Mouse (Mus musculus): Measurements from ENCODE around the gene Zfp423. TPM values are rescaled to one million over a fixed set of nuclear protein-coding genes. Genes with fewer than 3 reads are reported as not detected.
A peak's percentile ranks its signal among the peaks of the same experiment; 100 is the strongest.

Zfp423 gene
- 33.5 and 36.5 TPM in 2 replicates for polyA plus RNA-seq (2016; fragmentation: Nextera tagmentation; extraction: Ambion mirVana)

DNA sequence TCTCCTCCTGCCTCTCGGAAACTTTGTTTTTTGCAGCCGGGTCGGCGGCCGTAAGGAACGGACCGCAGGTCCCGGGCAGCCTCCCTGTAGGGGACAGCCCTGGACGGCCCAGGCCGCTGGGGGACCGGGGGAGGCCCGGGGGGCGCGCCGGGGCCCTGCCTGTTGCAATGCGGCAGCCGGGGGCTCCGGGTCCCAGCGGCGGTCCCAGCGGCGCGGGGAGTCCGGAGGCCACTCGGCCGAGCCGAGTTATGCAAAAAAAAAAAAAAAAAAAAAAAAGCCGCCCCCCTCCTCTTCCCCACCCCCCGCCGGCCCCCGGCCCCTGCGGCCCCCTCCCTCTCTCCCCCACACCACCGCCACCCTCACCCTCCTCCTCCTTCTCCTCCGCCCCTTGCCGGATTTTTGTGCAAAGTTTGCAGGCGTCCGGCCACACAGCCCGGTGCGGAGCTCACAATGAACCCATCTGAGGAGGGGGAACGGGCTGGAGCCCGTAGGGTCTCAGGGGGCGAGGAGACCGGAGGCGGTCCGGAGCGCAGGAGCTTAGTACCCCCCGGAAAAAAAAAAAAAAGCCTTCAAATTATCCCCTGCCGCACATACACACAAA is at the start of gene Zfp423:
Zfp423 (minus strand) TSS at position 276 of the 601 bp plus-strand sequence.
- Histone ChIP-seq H3K27ac (peak within 1 kb of the TSS; percentile 99), H3K27me3 (peaks cover 10% of the 10 kb centered on the region), H3K4me2 (replicated peaks) (peak within 1 kb of the TSS; percentile 93), H3K4me3 (peak within 1 kb of the TSS; percentile 90), H3K36me3 (no peaks in the 10 kb centered on the region), H3K4me1 (peaks cover 55% of the 10 kb centered on the region), H3K9ac (peak within 1 kb of the TSS; percentile 91), H3K9me3 (no peaks in the 10 kb centered on the region)
- 0% methylated on average over 18 of the region's 48 CpGs for WGBS
- ATAC-seq (ENCODE audit: insufficient number of reproducible peaks, insufficient read depth, low FRiP score, low TSS enrichment), result no peak

- H3K4me2 ChIP-seq (replicated peaks), result no peak overlapping the region
- no peak overlapping the region for H3K9ac ChIP-seq
- no peak overlapping the region for H3K4me3 ChIP-seq
- no peaks in the 10 kb centered on the region for H3K9me3 ChIP-seq
- no peak overlapping the region for H3K27ac ChIP-seq
- 83% methylated on average over 5 of the region's 5 CpGs for WGBS
- ATAC-seq (ENCODE audit: insufficient number of reproducible peaks, insufficient read depth, low FRiP score, low TSS enrichment), result no peak
- no peaks in the 10 kb centered on the region for H3K27me3 ChIP-seq
- H3K4me1 ChIP-seq, result no peaks in the 10 kb centered on the region
- H3K36me3 ChIP-seq, result no peaks in the 10 kb centered on the region
Observed at GRCm38 (mm10) chr8:88006811-88007210, 47.4 kb upstream of the Zfp423 start.

DNA sequence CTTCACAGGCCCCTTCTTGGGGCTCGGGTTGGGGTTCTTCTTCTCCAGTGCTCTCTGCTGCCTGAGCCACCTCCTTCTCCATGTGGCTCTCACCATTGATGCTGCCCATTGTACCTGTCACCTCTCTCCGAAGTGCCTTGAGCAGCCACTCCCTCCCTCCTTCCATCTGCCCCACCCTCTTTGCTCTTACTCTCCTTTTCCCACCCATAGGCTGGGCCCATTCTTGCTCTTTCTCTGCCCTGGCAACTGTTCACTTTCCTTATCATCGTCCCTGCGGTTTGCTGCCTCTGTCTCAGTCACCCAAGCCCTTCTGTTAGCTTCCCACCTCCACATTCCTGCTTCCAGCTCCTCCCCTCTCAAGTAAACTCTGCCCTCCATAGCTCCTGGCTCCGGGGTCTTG is 25.4 kb upstream of the Zfp423 start:
- H3K4me3 ChIP-seq, result no peak overlapping the region
- no peaks in the 10 kb centered on the region for H3K27me3 ChIP-seq
- H3K4me2 ChIP-seq (replicated peaks), result no peak overlapping the region
- peaks cover 6% of the 10 kb centered on the region for H3K4me1 ChIP-seq
- no peaks in the 10 kb centered on the region for H3K36me3 ChIP-seq
- WGBS, result 42% methylated on average over 5 of the region's 5 CpGs
- ATAC-seq (ENCODE audit: insufficient number of reproducible peaks, insufficient read depth, low FRiP score, low TSS enrichment), result no peak
- no peaks in the 10 kb centered on the region for H3K9me3 ChIP-seq
- H3K9ac ChIP-seq, result no peak overlapping the region
- no peak overlapping the region for H3K27ac ChIP-seq

DNA sequence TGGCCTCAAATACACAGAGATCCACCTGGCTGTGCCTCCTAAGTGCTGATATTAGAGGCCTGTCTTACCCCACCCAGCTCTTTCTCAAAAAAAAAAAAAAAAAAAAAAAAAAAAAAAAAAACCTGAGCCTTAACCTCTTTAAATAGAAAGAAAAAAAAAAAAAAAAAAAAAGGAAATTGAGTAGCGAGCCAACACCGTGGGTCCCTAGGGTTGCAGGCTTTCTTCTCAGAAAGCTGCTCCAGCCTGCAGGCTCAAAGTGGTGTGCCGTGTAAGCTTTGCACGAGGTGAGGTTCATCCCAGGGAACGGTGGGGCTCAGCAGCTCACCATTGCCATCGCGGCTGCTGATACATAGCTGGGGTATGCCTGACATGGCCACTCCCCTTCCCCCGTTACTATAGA is 24.6 kb upstream of the Zfp423 start:
- H3K36me3 ChIP-seq, result no peaks in the 10 kb centered on the region
- no peaks in the 10 kb centered on the region for H3K9me3 ChIP-seq
- no peak overlapping the region for H3K4me2 ChIP-seq (replicated peaks)
- no peaks in the 10 kb centered on the region for H3K27me3 ChIP-seq
- H3K27ac ChIP-seq, result no peak overlapping the region
- H3K4me1 ChIP-seq, result peaks cover 6% of the 10 kb centered on the region
- no peak overlapping the region for H3K4me3 ChIP-seq
- no peak overlapping the region for H3K9ac ChIP-seq
- no peak for ATAC-seq (ENCODE audit: insufficient number of reproducible peaks, insufficient read depth, low FRiP score, low TSS enrichment)
- WGBS, result 31% methylated on average over 8 of the region's 8 CpGs

DNA sequence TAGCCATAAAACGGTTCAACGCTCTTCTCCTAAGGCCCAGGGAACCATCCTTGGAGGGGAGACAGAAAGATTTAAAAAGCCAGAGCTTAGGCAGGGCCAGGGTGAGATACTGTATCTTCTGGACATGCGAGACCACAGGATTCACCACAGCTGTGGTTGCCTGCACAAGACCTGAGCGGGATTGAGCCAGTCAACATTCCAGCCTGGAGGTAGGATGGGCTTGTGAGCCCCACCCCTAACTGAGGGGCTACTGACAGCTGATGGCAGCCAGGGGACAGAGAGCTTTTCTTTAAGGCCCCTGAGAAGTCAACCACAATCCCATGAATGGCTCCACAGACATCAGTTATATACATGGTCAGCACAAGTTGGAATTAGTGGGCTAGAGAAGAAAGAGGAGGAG is 23.5 kb upstream of the Zfp423 start:
- no peaks in the 10 kb centered on the region for H3K9me3 ChIP-seq
- no peaks in the 10 kb centered on the region for H3K36me3 ChIP-seq
- WGBS, result 86% methylated on average over 4 of the region's 4 CpGs
- no peak overlapping the region for H3K4me2 ChIP-seq (replicated peaks)
- ATAC-seq (ENCODE audit: insufficient number of reproducible peaks, insufficient read depth, low FRiP score, low TSS enrichment), result no peak
- H3K9ac ChIP-seq, result no peak overlapping the region
- H3K4me1 ChIP-seq, result peaks cover 6% of the 10 kb centered on the region
- no peak overlapping the region for H3K4me3 ChIP-seq
- H3K27me3 ChIP-seq, result no peaks in the 10 kb centered on the region
- no peak overlapping the region for H3K27ac ChIP-seq

- 12% methylated on average over 1 of the region's 1 CpGs for WGBS
- ATAC-seq (ENCODE audit: insufficient number of reproducible peaks, insufficient read depth, low FRiP score, low TSS enrichment), result no peak
Observed at GRCm38 (mm10) chr8:87975466-87975809, 16.0 kb upstream of the Zfp423 start.

DNA sequence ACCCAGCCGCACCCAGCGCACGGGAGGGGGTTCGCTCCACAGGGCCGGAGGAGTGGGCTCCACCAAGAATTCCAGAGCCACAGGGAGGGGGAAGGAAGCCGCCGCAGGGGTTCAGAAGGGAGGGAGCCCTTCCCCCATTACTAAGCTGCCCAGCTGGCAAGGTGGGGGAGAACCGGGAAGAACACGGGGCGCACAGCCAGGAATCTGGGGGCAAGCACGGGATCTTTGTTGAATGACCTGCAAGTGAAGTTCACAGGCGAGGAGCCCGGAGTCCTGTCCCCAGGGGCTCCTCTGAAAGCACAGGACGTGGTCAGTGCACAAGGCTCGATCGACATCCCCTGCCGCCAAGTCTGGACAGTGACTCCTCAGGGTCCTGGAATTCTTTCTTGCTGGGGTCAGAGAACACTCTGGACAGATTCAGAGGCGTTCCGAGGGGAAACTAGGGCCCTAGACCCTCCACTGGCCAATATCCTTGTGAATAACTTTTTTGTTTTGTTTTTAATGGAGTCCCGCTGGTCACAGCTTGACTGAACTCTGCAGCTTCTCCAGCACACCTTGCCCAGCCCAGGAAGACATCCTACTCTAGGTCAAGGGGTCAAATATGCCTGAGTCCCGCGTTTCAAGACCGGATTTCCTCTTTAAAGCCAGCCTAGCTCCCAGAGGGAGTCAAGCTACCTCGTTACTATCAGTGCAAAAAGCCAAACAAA is 15.5 kb upstream of the Zfp423 start:
- Histone ChIP-seq H3K4me3 (peak overlapping the region; percentile 29), H3K27ac (peak overlapping the region; percentile 50; the same call in 1 of the 2 replicates)
- no peak for ATAC-seq (ENCODE audit: insufficient number of reproducible peaks, insufficient read depth, low FRiP score, low TSS enrichment)

More at GRCm38 (mm10) chr8:87975466-87975809, 16.0 kb upstream of the Zfp423 start:
- Histone ChIP-seq H3K4me2 (replicated peaks) (peak overlapping the region; percentile 69), H3K4me3 (no peak overlapping the region), H3K27ac (0 out of 2 replicates have a peak overlapping the region, but pooled peaks have one; percentile 8), H3K9me3 (no peaks in the 10 kb centered on the region), H3K9ac (no peak overlapping the region), H3K36me3 (no peaks in the 10 kb centered on the region), H3K27me3 (no peaks in the 10 kb centered on the region), H3K4me1 (peaks cover 21% of the 10 kb centered on the region)

GRCm38 (mm10) chr8:87974122-87974758 is 14.8 kb upstream of the Zfp423 start:
- Histone ChIP-seq H3K9me3 (no peaks in the 10 kb centered on the region), H3K27ac (peak overlapping the region; percentile 50; the same call in 1 of the 2 replicates), H3K4me2 (replicated peaks) (peak overlapping the region; percentile 69), H3K4me1 (peaks cover 21% of the 10 kb centered on the region), H3K4me3 (peak overlapping the region; percentile 29), H3K27me3 (no peaks in the 10 kb centered on the region), H3K36me3 (no peaks in the 10 kb centered on the region), H3K9ac (peak overlapping the region; percentile 44)
- no peak for ATAC-seq (ENCODE audit: insufficient number of reproducible peaks, insufficient read depth, low FRiP score, low TSS enrichment)
- WGBS, result 5% methylated on average over 21 of the region's 21 CpGs

More for the DNA sequence above, 15.5 kb upstream of the Zfp423 start:
- WGBS, result 3% methylated on average over 24 of the region's 24 CpGs
- H3K4me1 ChIP-seq, result peaks cover 21% of the 10 kb centered on the region
- no peaks in the 10 kb centered on the region for H3K9me3 ChIP-seq
- no peaks in the 10 kb centered on the region for H3K36me3 ChIP-seq
- H3K27me3 ChIP-seq, result no peaks in the 10 kb centered on the region
- peak overlapping the region; percentile 44 for H3K9ac ChIP-seq
- H3K4me2 ChIP-seq (replicated peaks), result peak overlapping the region; percentile 69

DNA sequence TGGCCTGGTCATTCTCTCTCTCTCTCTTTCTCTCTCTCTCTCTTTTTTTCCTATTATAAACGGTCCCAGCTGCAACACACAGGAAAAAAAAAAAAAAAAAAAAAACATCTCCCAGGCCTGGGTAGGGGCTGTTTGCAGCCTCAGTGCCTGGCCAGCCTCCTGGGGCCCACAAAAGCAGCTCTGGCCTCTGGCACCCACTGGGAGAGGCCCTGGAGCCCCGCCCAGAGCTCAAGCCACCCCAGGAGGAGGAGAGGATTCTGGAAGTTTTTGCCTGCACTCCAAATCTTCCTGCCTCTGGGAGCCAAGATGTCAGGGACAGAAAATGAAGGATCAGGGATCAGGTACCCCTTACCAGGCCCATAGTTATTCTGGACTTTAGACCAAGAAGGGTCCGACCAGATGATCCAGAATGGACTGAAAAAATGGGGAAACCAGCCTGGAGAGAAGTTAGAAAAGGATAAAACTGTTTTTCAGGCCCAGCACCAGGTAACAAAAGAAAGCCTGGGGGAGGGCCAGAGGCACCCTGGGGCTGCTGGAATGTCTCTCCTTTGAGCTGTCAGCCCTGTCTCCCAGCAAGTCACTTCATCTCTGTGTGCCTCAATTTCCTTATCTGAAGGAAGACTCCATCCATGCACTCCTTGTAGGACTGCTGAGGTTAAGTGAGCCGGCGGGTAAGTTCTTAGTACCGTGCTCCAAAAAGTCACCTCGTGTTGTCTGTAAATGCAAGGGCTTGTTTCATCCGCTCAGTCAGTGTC is 8.6 kb upstream of the Zfp423 start:
- peaks cover 15% of the 10 kb centered on the region for H3K4me1 ChIP-seq
- H3K27ac ChIP-seq, result 0 out of 2 replicates have a peak overlapping the region, but pooled peaks have one; percentile 32
- no peak overlapping the region for H3K4me3 ChIP-seq
- H3K27me3 ChIP-seq, result no peaks in the 10 kb centered on the region
- no peak for ATAC-seq (ENCODE audit: insufficient number of reproducible peaks, insufficient read depth, low FRiP score, low TSS enrichment)
- no peaks in the 10 kb centered on the region for H3K9me3 ChIP-seq
- no peaks in the 10 kb centered on the region for H3K36me3 ChIP-seq
- H3K4me2 ChIP-seq (replicated peaks), result no peak overlapping the region
- 34% methylated on average over 8 of the region's 8 CpGs for WGBS
- no peak overlapping the region for H3K9ac ChIP-seq

GRCm38 (mm10) chr8:87967057-87967820 is 7.8 kb upstream of the Zfp423 start:
- Histone ChIP-seq H3K4me3 (no peak overlapping the region), H3K36me3 (no peaks in the 10 kb centered on the region), H3K4me2 (replicated peaks) (no peak overlapping the region), H3K27ac (peak overlapping the region; percentile 66), H3K9ac (0 out of 2 replicates have a peak overlapping the region, but pooled peaks have one; percentile 19), H3K27me3 (no peaks in the 10 kb centered on the region), H3K9me3 (no peaks in the 10 kb centered on the region), H3K4me1 (peaks cover 23% of the 10 kb centered on the region)
- ATAC-seq (ENCODE audit: insufficient number of reproducible peaks, insufficient read depth, low FRiP score, low TSS enrichment), result no peak
- 16% methylated on average over 2 of the region's 2 CpGs for WGBS

Measured in embryonic facial prominence, embryonic 12.5 days (tissue).